Mouse (Mus musculus) spleen, adult 2 months (tissue): ENCODE results near the gene Carhsp1.

Source experiments
- CTCF ChIP-seq: fragments of 200-500 bp; IDR thresholded peaks from 2 replicates; pipeline ENCODE4 v1.5.1; 2011; ENCODE audit warnings: mild to moderate bottlenecking, inconsistent platforms; ENCODE audit not compliant: insufficient read depth, insufficient read length, insufficient replicate concordance; ENCODE audit errors: extremely low read depth
- POLR2A ChIP-seq: fragments of 200-500 bp; IDR thresholded peaks from 2 replicates; pipeline ENCODE4 v1.6.1; 2011; ENCODE audit warnings: low read depth, low read length, inconsistent platforms

GRCm38 (mm10) chr16:8668386-8668785 is 3.6 kb downstream of the Carhsp1 start:
- TF ChIP-seq CTCF (no peak), POLR2A (no peak)
